ENCODE assay signal across 30 mouse cellular contexts in the genomic region with DNA sequence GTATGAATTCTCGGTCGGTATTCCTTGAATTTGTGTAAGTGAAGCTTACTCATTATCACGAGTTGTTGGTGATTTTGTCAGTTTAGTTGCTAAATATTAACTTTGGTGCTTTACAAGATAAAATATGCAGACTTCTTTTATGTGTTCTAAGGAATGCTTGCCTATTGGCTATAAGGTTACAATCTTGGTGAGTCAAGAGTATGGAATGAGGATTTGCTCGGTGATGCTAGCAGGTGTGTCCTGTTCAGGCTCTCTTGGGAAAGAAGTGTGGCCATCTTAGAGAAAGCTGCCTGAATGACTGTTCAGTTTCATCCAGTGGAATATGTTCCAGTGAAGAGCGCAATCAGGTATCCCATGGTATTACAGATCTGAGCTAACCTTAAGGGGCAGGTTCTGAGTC. TPM values are rescaled to one million over a fixed set of nuclear protein-coding genes. Genes with fewer than 3 reads are reported as not detected.
DNase-seq lines count a peak whose midpoint lies in the region; ATAC-seq and TF ChIP-seq lines count a peak whose summit lies in the region.
"Had no signal": no experiment of that assay in that cellular context is flagged by ENCODE, and none has a peak within 500 bp of the region (broad histone marks: within the 10 kb centered on the region; RNA-seq: fewer than 3 reads in every experiment).

No protein-coding gene starts in this region.

- 76% methylated on average over 5 of the region's 5 CpGs for WGBS in kidney, embryonic 15.5 days
- 91% methylated on average over 5 of the region's 5 CpGs for WGBS in midbrain, embryonic 11.5 days
- WGBS in midbrain, postnatal 0 days: 93% methylated on average over 5 of the region's 5 CpGs
- WGBS in intestine, embryonic 16.5 days: 58% methylated on average over 5 of the region's 5 CpGs
- 60% methylated on average over 5 of the region's 5 CpGs for WGBS in stomach, postnatal 0 days

- no peaks in the 10 kb centered on the region for H3K27me3 ChIP-seq in kidney, embryonic 15.5 days
- H3K27me3 ChIP-seq in midbrain, embryonic 11.5 days (ENCODE audit: control insufficient read depth, insufficient read depth, low read length): no peaks in the 10 kb centered on the region
- H3K27me3 ChIP-seq in midbrain, postnatal 0 days (ENCODE audit: insufficient read depth, low read length): no peaks in the 10 kb centered on the region
- no peaks in the 10 kb centered on the region for H3K27me3 ChIP-seq in intestine, embryonic 16.5 days (replicated peaks; ENCODE audit: control insufficient read depth, insufficient read depth, low read length)
- no peaks in the 10 kb centered on the region for H3K27me3 ChIP-seq in stomach, postnatal 0 days (ENCODE audit: control insufficient read depth, insufficient read depth, low read length)
- H3K27me3 ChIP-seq: embryonic facial prominence, embryonic 15.5 days; heart, embryonic 13.5 days; hindbrain, embryonic 12.5 days; liver, embryonic 15.5 days; midbrain, embryonic 12.5 days had no signal

- TF ChIP-seq CTCF in midbrain, postnatal 0 days (IDR thresholded peaks at IDR 0.05): no peak
- TF ChIP-seq CTCF in stomach, postnatal 0 days (IDR thresholded peaks at IDR 0.05; ENCODE audit: low read depth): no peak

- peaks cover 18% of the 10 kb centered on the region for H3K4me1 ChIP-seq in kidney, embryonic 15.5 days
- peaks cover 11% of the 10 kb centered on the region for H3K4me1 ChIP-seq in midbrain, embryonic 11.5 days (ENCODE audit: control insufficient read depth, insufficient read depth, low read length)
- H3K4me1 ChIP-seq in midbrain, postnatal 0 days (ENCODE audit: insufficient read depth, low read length): peaks cover 7% of the 10 kb centered on the region; the same call in 1 of the 2 replicates
- peaks cover 20% of the 10 kb centered on the region for H3K4me1 ChIP-seq in intestine, embryonic 16.5 days (ENCODE audit: control insufficient read depth, insufficient read depth, low read length)
- H3K4me1 ChIP-seq in stomach, postnatal 0 days (replicated peaks; ENCODE audit: control insufficient read depth, insufficient read depth): no peaks in the 10 kb centered on the region

- no peak overlapping the region for H3K9ac ChIP-seq in kidney, embryonic 15.5 days
- no peak overlapping the region for H3K9ac ChIP-seq in midbrain, embryonic 11.5 days (ENCODE audit: low read length)
- H3K9ac ChIP-seq in midbrain, postnatal 0 days (replicated peaks; ENCODE audit: low read length, poor library complexity, severe bottlenecking): no peak overlapping the region
- H3K9ac ChIP-seq in intestine, embryonic 16.5 days (ENCODE audit: low read depth, low read length): no peak overlapping the region
- no peak overlapping the region for H3K9ac ChIP-seq in stomach, postnatal 0 days (ENCODE audit: low read length)
- H3K9ac ChIP-seq: embryonic facial prominence, embryonic 15.5 days; heart, embryonic 13.5 days; hindbrain, embryonic 12.5 days; liver, embryonic 15.5 days; midbrain, embryonic 12.5 days had no signal

- no peak for TF ChIP-seq EP300 in stomach, postnatal 0 days (optimal IDR thresholded peaks at IDR 0.05)

- peaks cover 23% of the 10 kb centered on the region for H3K36me3 ChIP-seq in kidney, embryonic 15.5 days
- H3K36me3 ChIP-seq in midbrain, embryonic 11.5 days (ENCODE audit: control insufficient read depth, insufficient read depth, low read length): 0 out of 2 replicates have a peak, but pooled peaks cover 2% of the 10 kb centered on the region
- no peaks in the 10 kb centered on the region for H3K36me3 ChIP-seq in midbrain, postnatal 0 days (ENCODE audit: insufficient read depth, low read length)
- peaks cover 11% of the 10 kb centered on the region; the same call in 1 of the 2 replicates for H3K36me3 ChIP-seq in intestine, embryonic 16.5 days (ENCODE audit: control insufficient read depth, insufficient read depth, low read length)
- H3K36me3 ChIP-seq in stomach, postnatal 0 days (ENCODE audit: control insufficient read depth, insufficient read depth, low read length): no peaks in the 10 kb centered on the region

- H3K4me3 ChIP-seq in kidney, embryonic 15.5 days (replicated peaks): no peak overlapping the region
- no peak overlapping the region for H3K4me3 ChIP-seq in midbrain, embryonic 11.5 days (ENCODE audit: low read depth, low read length)
- no peak overlapping the region for H3K4me3 ChIP-seq in midbrain, postnatal 0 days (ENCODE audit: low read depth, low read length)
- H3K4me3 ChIP-seq in intestine, embryonic 16.5 days (ENCODE audit: low read length): no peak overlapping the region; the same call in 1 of the 2 replicates
- H3K4me3 ChIP-seq in stomach, postnatal 0 days (ENCODE audit: low read depth, low read length): no peak overlapping the region
- H3K4me3 ChIP-seq: embryonic facial prominence, embryonic 15.5 days; heart, embryonic 13.5 days; hindbrain, embryonic 12.5 days; limb, embryonic 10.5 days; liver, embryonic 15.5 days; midbrain, embryonic 12.5 days had no signal

- DNase-seq in kidney, adult 11 months: no peak
- DNase-seq in midbrain, embryonic 11.5 days (ENCODE audit: low spot score, missing footprints): peak; percentile 59
- no peak for DNase-seq in midbrain, postnatal 0 days (ENCODE audit: low spot score)
- DNase-seq in stomach, postnatal 0 days (ENCODE audit: low spot score): peak; percentile 27
- DNase-seq in gastrocnemius, adult 8-10 months (ENCODE audit: low spot score in 2 of 2): no peak
- no peak for DNase-seq in cerebellum, postnatal 36 days
- DNase-seq: adrenal gland, adult 8-10 months; cerebellum, adult 11-12 months; cerebellum, postnatal 14 days; gastrocnemius, postnatal 10 days; heart, adult 18-20 months; heart, postnatal 14 days; liver; thymus, postnatal 14 days had no signal

- no peak for ATAC-seq in kidney, embryonic 15.5 days (replicated peaks; ENCODE audit: low FRiP score)
- ATAC-seq in midbrain, embryonic 11.5 days (ENCODE audit: low FRiP score): no peak
- no peak for ATAC-seq in midbrain, postnatal 0 days (ENCODE audit: low FRiP score)
- peak; percentile 88 for ATAC-seq in intestine, embryonic 16.5 days
- ATAC-seq in stomach, postnatal 0 days (ENCODE audit: low FRiP score, low TSS enrichment): peak; percentile 87
- ATAC-seq: activated CD4-positive, CD25-positive, alpha-beta regulatory T cell, adult 4 months; forebrain, embryonic 14.5 days; inflammation-experienced regulatory T-cells, adult 6 months had no signal

- no peaks in the 10 kb centered on the region for H3K9me3 ChIP-seq in kidney, embryonic 15.5 days (replicated peaks)
- no peaks in the 10 kb centered on the region for H3K9me3 ChIP-seq in midbrain, embryonic 11.5 days (ENCODE audit: control insufficient read depth, low read length)
- H3K9me3 ChIP-seq in midbrain, postnatal 0 days (ENCODE audit: low read length): no peaks in the 10 kb centered on the region
- H3K9me3 ChIP-seq in intestine, embryonic 16.5 days (ENCODE audit: control insufficient read depth, low read length): no peaks in the 10 kb centered on the region
- no peaks in the 10 kb centered on the region for H3K9me3 ChIP-seq in stomach, postnatal 0 days (ENCODE audit: control insufficient read depth, low read length)
- H3K9me3 ChIP-seq: hindbrain, embryonic 12.5 days; limb, embryonic 10.5 days; liver, embryonic 15.5 days had no signal

- H3K4me2 ChIP-seq in kidney, embryonic 15.5 days: no peak overlapping the region
- H3K4me2 ChIP-seq in midbrain, embryonic 11.5 days: no peak overlapping the region
- H3K4me2 ChIP-seq in midbrain, postnatal 0 days (ENCODE audit: low read depth, low read length, poor library complexity, severe bottlenecking): no peak overlapping the region
- H3K4me2 ChIP-seq in intestine, embryonic 16.5 days (ENCODE audit: low read depth, low read length): no peak overlapping the region; the same call in 1 of the 2 replicates
- no peak overlapping the region for H3K4me2 ChIP-seq in stomach, postnatal 0 days (replicated peaks; ENCODE audit: low read depth)
- H3K4me2 ChIP-seq: embryonic facial prominence, embryonic 15.5 days; heart, embryonic 13.5 days; hindbrain, embryonic 12.5 days; liver, embryonic 15.5 days; midbrain, embryonic 12.5 days had no signal

- peak overlapping the region; percentile 57; the same call in 1 of the 2 replicates for H3K27ac ChIP-seq in kidney, embryonic 15.5 days
- no peak overlapping the region for H3K27ac ChIP-seq in midbrain, embryonic 11.5 days (ENCODE audit: low read depth, low read length)
- no peak overlapping the region for H3K27ac ChIP-seq in midbrain, postnatal 0 days (ENCODE audit: low read depth, low read length)
- peak overlapping the region; percentile 84 for H3K27ac ChIP-seq in intestine, embryonic 16.5 days (ENCODE audit: low read length)
- H3K27ac ChIP-seq in stomach, postnatal 0 days (replicated peaks): 0 out of 2 replicates have a peak overlapping the region, but pooled peaks have one; percentile 49
- H3K27ac ChIP-seq: embryonic facial prominence, embryonic 15.5 days; heart, embryonic 13.5 days; hindbrain, embryonic 12.5 days; limb, embryonic 10.5 days; liver, embryonic 15.5 days; midbrain, embryonic 12.5 days had no signal

RNA-seq across cellular contexts. Expression of gene Dnajc5, which starts 5.2 kb away (rescaled TPM):
- polyA plus RNA-seq in kidney, embryonic 15.5 days (2015; fragmentation: Nextera tagmentation; extraction: Ambion mirVana): 84.4 and 88.6 TPM in 2 replicates
- polyA plus RNA-seq in midbrain, embryonic 11.5 days (2014; fragmentation: Nextera tagmentation; extraction: Ambion mirVana): 93.6 and 102 TPM in 2 replicates
- 416 and 487 TPM in 2 replicates for total RNA-seq in midbrain, postnatal 0 days (2014; rRNA removed)
- polyA plus RNA-seq in midbrain, postnatal 0 days (2015; fragmentation: Nextera tagmentation; extraction: Ambion mirVana): 303 and 316 TPM in 2 replicates
- polyA plus RNA-seq in intestine, embryonic 16.5 days (2015; fragmentation: Nextera tagmentation; extraction: Ambion mirVana): 73.5 and 74.1 TPM in 2 replicates
- 50.2 and 52.7 TPM in 2 replicates for polyA plus RNA-seq in stomach, postnatal 0 days (2015; fragmentation: Nextera tagmentation; extraction: Ambion mirVana)
- 10 to 100 TPM; 43.4 to 50.3 (median 44.1) TPM for total RNA-seq in gastrocnemius, adult 8-10 months (2022)

RNA-seq across cellular contexts. Expression of gene Tpd52l2, which starts 28.6 kb away (rescaled TPM):
- polyA plus RNA-seq in kidney, embryonic 15.5 days (2015; fragmentation: Nextera tagmentation; extraction: Ambion mirVana): 162 and 169 TPM in 2 replicates
- polyA plus RNA-seq in midbrain, embryonic 11.5 days (2014; fragmentation: Nextera tagmentation; extraction: Ambion mirVana): 146 and 149 TPM in 2 replicates
- 69.5 and 85.6 TPM in 2 replicates for total RNA-seq in midbrain, postnatal 0 days (2014; rRNA removed)
- 112 and 116 TPM in 2 replicates for polyA plus RNA-seq in midbrain, postnatal 0 days (2015; fragmentation: Nextera tagmentation; extraction: Ambion mirVana)
- polyA plus RNA-seq in intestine, embryonic 16.5 days (2015; fragmentation: Nextera tagmentation; extraction: Ambion mirVana): 122 and 134 TPM in 2 replicates
- polyA plus RNA-seq in stomach, postnatal 0 days (2015; fragmentation: Nextera tagmentation; extraction: Ambion mirVana): 98.0 and 104 TPM in 2 replicates
- total RNA-seq in gastrocnemius, adult 8-10 months (2022): 10 to 100 TPM; 43.7 to 49.1 (median 45.8) TPM

RNA-seq across cellular contexts. Expression of gene Abhd16b, which starts 32.5 kb away (rescaled TPM):
- polyA plus RNA-seq in kidney, embryonic 15.5 days (2015; fragmentation: Nextera tagmentation; extraction: Ambion mirVana): 0.30 TPM in 1 of 2 replicates, not detected in the other
- polyA plus RNA-seq in midbrain, embryonic 11.5 days (2014; fragmentation: Nextera tagmentation; extraction: Ambion mirVana): 0.15 and 0.21 TPM in 2 replicates
- total RNA-seq in midbrain, postnatal 0 days (2014; rRNA removed): not detected in 2 replicates
- not detected in 2 replicates for polyA plus RNA-seq in midbrain, postnatal 0 days (2015; fragmentation: Nextera tagmentation; extraction: Ambion mirVana)
- polyA plus RNA-seq in intestine, embryonic 16.5 days (2015; fragmentation: Nextera tagmentation; extraction: Ambion mirVana): 0.07 and 0.10 TPM in 2 replicates
- polyA plus RNA-seq in stomach, postnatal 0 days (2015; fragmentation: Nextera tagmentation; extraction: Ambion mirVana): 0.08 and 0.15 TPM in 2 replicates
- not detected for total RNA-seq in gastrocnemius, adult 8-10 months (2022)
- total RNA-seq: adrenal gland, adult 8-10 months; gastrocnemius, postnatal 10 days; heart, adult 18-20 months; heart, postnatal 14 days; layer of hippocampus, adult 18-20 months; layer of hippocampus, postnatal 14 days; megakaryocyte progenitor cell, adult 5-6 weeks; monocyte, adult 5-6 weeks had no signal
- polyA plus RNA-seq: activated CD4-positive, CD25-positive, alpha-beta regulatory T cell, adult 4 months; forebrain, embryonic 14.5 days; frontal cortex, adult 2 months; inflammation-experienced regulatory T-cells, adult 6 months; liver, embryonic 15.5 days; midbrain, embryonic 12.5 days had no signal

RNA-seq across cellular contexts. Expression of gene Uckl1, which starts 59.2 kb away (rescaled TPM):
- 50.7 and 59.0 TPM in 2 replicates for polyA plus RNA-seq in kidney, embryonic 15.5 days (2015; fragmentation: Nextera tagmentation; extraction: Ambion mirVana)
- 46.4 and 50.2 TPM in 2 replicates for polyA plus RNA-seq in midbrain, embryonic 11.5 days (2014; fragmentation: Nextera tagmentation; extraction: Ambion mirVana)
- total RNA-seq in midbrain, postnatal 0 days (2014; rRNA removed): 49.8 and 63.9 TPM in 2 replicates
- 45.2 and 52.7 TPM in 2 replicates for polyA plus RNA-seq in midbrain, postnatal 0 days (2015; fragmentation: Nextera tagmentation; extraction: Ambion mirVana)
- polyA plus RNA-seq in intestine, embryonic 16.5 days (2015; fragmentation: Nextera tagmentation; extraction: Ambion mirVana): 75.0 and 78.0 TPM in 2 replicates
- polyA plus RNA-seq in stomach, postnatal 0 days (2015; fragmentation: Nextera tagmentation; extraction: Ambion mirVana): 37.1 and 39.7 TPM in 2 replicates
- 10 to 100 TPM; 24.6 to 38.4 (median 28.5) TPM for total RNA-seq in gastrocnemius, adult 8-10 months (2022)

Comparison
In these comparisons a context has a peak if more than half of its experiments do, and no peak if none do; other contexts are left out.
1. DNase-seq: peak in midbrain, embryonic 11.5 days (single experiment) and stomach, postnatal 0 days (single experiment); none in kidney, adult 11 months (single experiment), midbrain, postnatal 0 days (single experiment), gastrocnemius, adult 8-10 months (0 of 2) and cerebellum, postnatal 36 days (0 of 2).
2. ATAC-seq: peak in intestine, embryonic 16.5 days (single experiment) and stomach, postnatal 0 days (single experiment); none in kidney, embryonic 15.5 days (single experiment), midbrain, embryonic 11.5 days (single experiment) and midbrain, postnatal 0 days (single experiment).
3. H3K27ac ChIP-seq: peak in kidney, embryonic 15.5 days (single experiment), intestine, embryonic 16.5 days (single experiment) and stomach, postnatal 0 days (single experiment); none in midbrain, embryonic 11.5 days (single experiment) and midbrain, postnatal 0 days (single experiment).